Mouse (Mus musculus) adrenal gland, postnatal 0 days (tissue): ENCODE results near the gene Ddx39b. TPM values are rescaled to one million over a fixed set of nuclear protein-coding genes. Genes with fewer than 3 reads are reported as not detected.

Source experiments
- microRNA-seq: library from miRNA; unstranded; fragments of <30 nt; microRNA quantifications from one replicate; pipeline ENCODE4, GENCODE M21; 2016; ENCODE audit warnings: borderline replicate concordance; ENCODE audit not compliant: insufficient number of aligned reads
- polyA plus RNA-seq: library from polyadenylated mRNA; unstranded; fragments of >200 nt; fragmentation: Nextera tagmentation; extraction: Ambion mirVana; gene quantifications from 2 replicates; pipeline ENCODE4 v1.2.1, GENCODE M21; 2015

Gene Ddx39b
- polyA plus RNA-seq = 140 and 197 TPM in 2 replicates

GRCm38 (mm10) chr17:35241305-35242014 is at the start of gene Ddx39b:
Gene Ddx39b (plus strand): TSS chr17:35241746.

GRCm38 (mm10) chr17:35193881-35194843 is 47.4 kb upstream of the Ddx39b start, which contains the start of gene Ltb:
Gene Ltb (plus strand): TSS chr17:35194439.

GRCm38 (mm10) chr17:35201787-35202186 is 39.8 kb upstream of the Ddx39b start, which contains the start of gene Tnf:
Gene Tnf (minus strand): TSS chr17:35202007.

GRCm38 (mm10) chr17:35204494-35205379 is 36.8 kb upstream of the Ddx39b start, which contains the start of gene Lta:
Gene Lta (minus strand): TSS chr17:35205351.

GRCm38 (mm10) chr17:35220156-35220952 is 21.2 kb upstream of the Ddx39b start, which contains the start of gene Gm16181:
Gene Gm16181 (plus strand): TSS chr17:35220834.

GRCm38 (mm10) chr17:35233114-35233980 is 8.2 kb upstream of the Ddx39b start, which contains the start of gene Atp6v1g2:
Gene Atp6v1g2 (plus strand): TSS chr17:35233660.

GRCm38 (mm10) chr17:35235614-35236389 is 5.7 kb upstream of the Ddx39b start, which contains the start of gene Nfkbil1:
Gene Nfkbil1 (minus strand): TSS chr17:35235792.

GRCm38 (mm10) chr17:35262664-35263522 is 21.3 kb downstream of the Ddx39b start, which contains the start of gene H2-D1:
Gene H2-D1 (plus strand): TSS chr17:35262730.

Small RNAs within 50 kb of the gene (microRNA-seq; reads per million reads assigned to microRNA genes)
- gene Mir6973a (not detected), gene Mir6974 (not detected), gene Mir6975 (not detected), gene Mir8094 (not detected)

Other genes starting within 250 kb of the Ddx39b start
- gene Vars, start 240.8 kb upstream of the Ddx39b start, polyA plus RNA-seq = 31.9 and 37.8 TPM in 2 replicates
- 0.21 and 0.35 TPM in 2 replicates for gene Vwa7, start 225.2 kb upstream of the Ddx39b start, polyA plus RNA-seq
- 4.2 and 6.4 TPM in 2 replicates for gene Sapcd1, start 213.7 kb upstream of the Ddx39b start, polyA plus RNA-seq
- gene Msh5, start 195.0 kb upstream of the Ddx39b start, polyA plus RNA-seq = 2.5 and 3.4 TPM in 2 replicates
- 309 and 357 TPM in 2 replicates for gene Clic1, start 191.8 kb upstream of the Ddx39b start, polyA plus RNA-seq
- 134 and 219 TPM in 2 replicates for gene Ddah2, start 182.7 kb upstream of the Ddx39b start, polyA plus RNA-seq
- gene Ly6g6c, start 176.4 kb upstream of the Ddx39b start, polyA plus RNA-seq = 0.19 and 0.61 TPM in 2 replicates
- gene Mpig6b, start 175.6 kb upstream of the Ddx39b start, polyA plus RNA-seq = 0.55 and 0.69 TPM in 2 replicates
- 0.12 and 0.55 TPM in 2 replicates for gene Ly6g6e, start 164.8 kb upstream of the Ddx39b start, polyA plus RNA-seq
- gene Ly6g6d, start 163.7 kb upstream of the Ddx39b start, polyA plus RNA-seq = 1.4 and 2.1 TPM in 2 replicates
- 0.22 and 0.73 TPM in 2 replicates for gene Ly6g6f, start 156.1 kb upstream of the Ddx39b start, polyA plus RNA-seq
- 94.1 and 104 TPM in 2 replicates for gene Abhd16a, start 152.5 kb upstream of the Ddx39b start, polyA plus RNA-seq
- not detected in 2 replicates for gene Ly6g5c, start 133.5 kb upstream of the Ddx39b start, polyA plus RNA-seq
- 0.30 and 0.47 TPM in 2 replicates for gene Ly6g5b, start 126.3 kb upstream of the Ddx39b start, polyA plus RNA-seq
- 14.4 and 16.6 TPM in 2 replicates for gene Gpank1, start 120.3 kb upstream of the Ddx39b start, polyA plus RNA-seq
- gene Csnk2b, start 119.7 kb upstream of the Ddx39b start, polyA plus RNA-seq = 161 and 223 TPM in 2 replicates
- 8.9 and 11.5 TPM in 2 replicates for gene D17H6S53E, start 115.4 kb upstream of the Ddx39b start, polyA plus RNA-seq
- 26.8 and 40.5 TPM in 2 replicates for gene Apom, start 109.7 kb upstream of the Ddx39b start, polyA plus RNA-seq
- gene Bag6, start 106.6 kb upstream of the Ddx39b start, polyA plus RNA-seq = 40.7 and 47.0 TPM in 2 replicates
- 64.0 and 83.9 TPM in 2 replicates for gene Prrc2a, start 76.8 kb upstream of the Ddx39b start, polyA plus RNA-seq
- gene Aif1, start 65.7 kb upstream of the Ddx39b start, polyA plus RNA-seq = 28.3 and 48.7 TPM in 2 replicates
- gene Lst1, start 53.3 kb upstream of the Ddx39b start, polyA plus RNA-seq = 25.5 and 35.9 TPM in 2 replicates
- 2.1 and 4.4 TPM in 2 replicates for gene Ltb, start 47.3 kb upstream of the Ddx39b start, polyA plus RNA-seq
- 0.26 and 0.39 TPM in 2 replicates for gene Tnf, start 39.7 kb upstream of the Ddx39b start, polyA plus RNA-seq
- gene Lta, start 36.4 kb upstream of the Ddx39b start, polyA plus RNA-seq = 0.09 and 0.25 TPM in 2 replicates
- gene Gm16181, start 20.9 kb upstream of the Ddx39b start, polyA plus RNA-seq = 0.37 TPM in 1 of 2 replicates, not detected in the other
- 9.4 and 13.5 TPM in 2 replicates for gene Atp6v1g2, start 8.1 kb upstream of the Ddx39b start, polyA plus RNA-seq
- gene Nfkbil1, start 6.0 kb upstream of the Ddx39b start, polyA plus RNA-seq = 15.2 and 18.3 TPM in 2 replicates
- 191 and 238 TPM in 2 replicates for gene H2-D1, start 21.0 kb downstream of the Ddx39b start, polyA plus RNA-seq
- 0.07 and 0.44 TPM in 2 replicates for gene H2-Q1, start 78.7 kb downstream of the Ddx39b start, polyA plus RNA-seq
- 0.69 and 2.1 TPM in 2 replicates for gene H2-Q2, start 100.5 kb downstream of the Ddx39b start, polyA plus RNA-seq
- gene H2-Q4, start 137.9 kb downstream of the Ddx39b start, polyA plus RNA-seq = 6.1 and 9.2 TPM in 2 replicates
- 0.16 and 1.2 TPM in 2 replicates for gene H2-Q6, start 183.1 kb downstream of the Ddx39b start, polyA plus RNA-seq
- 2.4 and 3.1 TPM in 2 replicates for gene H2-Q7, start 197.4 kb downstream of the Ddx39b start, polyA plus RNA-seq
- 14.6 and 17.7 TPM in 2 replicates for gene H2-Q10, start 228.3 kb downstream of the Ddx39b start, polyA plus RNA-seq